Mouse (Mus musculus) regulatory T cell (primary cell): ENCODE measurements around the gene Rbks.

Experiments
- in situ Hi-C: fragments of 300-600 bp; cut with MboI, MseI; formaldehyde crosslinking; loops from one replicate; pipeline ENCODE4 v1.15.1; 2025; ENCODE audit warnings: high pct_unique_total_duplicates

Gene Rbks

GRCm38 (mm10) chr5:31583261-31583660 lies 114.2 kb downstream of the Rbks start:
- in situ Hi-C loops = no loop called here

- in situ Hi-C loops = no loop called here
Observed at GRCm38 (mm10) chr5:31581932-31582331, 115.5 kb downstream of the Rbks start.

- in situ Hi-C loops = no loop called here
Observed at GRCm38 (mm10) chr5:31581263-31581662, 116.2 kb downstream of the Rbks start.

GRCm38 (mm10) chr5:31576539-31576975 lies 120.9 kb downstream of the Rbks start:
- in situ Hi-C loops = loop anchor here (5.0 kb wide), 1 partner anchor 121 kb away; the partner anchor contains the start of genes Babam2 and Rbks
